Mouse (Mus musculus) kidney, adult 2 months (tissue): ENCODE results near the gene Col13a1. TPM values are rescaled to one million over a fixed set of nuclear protein-coding genes. Genes with fewer than 3 reads are reported as not detected.

Source experiments
- DNase-seq: peaks from one replicate; pipeline ENCODE4 v3.0.0; 2021
- H3K27ac ChIP-seq: fragments of 200-500 bp; 2 replicates; pipeline ENCODE4 v1.5.1; 2012; ENCODE audit warnings: low read depth, low read length, control low read depth, inconsistent platforms; ENCODE audit not compliant: insufficient read depth
- H3K27me3 ChIP-seq: fragments of 200-500 bp; replicated peaks from 2 replicates; pipeline ENCODE4 v1.6.1; 2012; ENCODE audit warnings: mild to moderate bottlenecking, moderate library complexity, low read length, inconsistent platforms; ENCODE audit not compliant: control insufficient read depth, insufficient read depth
- H3K36me3 ChIP-seq: fragments of 200-500 bp; 2 replicates; pipeline ENCODE4 v1.6.1; 2012; ENCODE audit warnings: mild to moderate bottlenecking, moderate library complexity, low read length, inconsistent platforms; ENCODE audit not compliant: control insufficient read depth, insufficient read depth
- H3K4me1 ChIP-seq: fragments of 200-500 bp; 2 replicates; pipeline ENCODE4 v1.6.1; 2011; ENCODE audit warnings: low read length; ENCODE audit not compliant: control insufficient read depth, insufficient read depth
- H3K4me3 ChIP-seq: fragments of 200-500 bp; 2 replicates; pipeline ENCODE4 v1.5.1; 2011; ENCODE audit warnings: mild to moderate bottlenecking, low read depth, low read length, control low read depth; ENCODE audit not compliant: insufficient read depth
- CTCF ChIP-seq: fragments of 200-500 bp; conservative IDR thresholded peaks from 2 replicates; pipeline ENCODE4 v1.5.1; 2011; ENCODE audit warnings: low read depth, mild to moderate bottlenecking, control low read depth, low read length, moderate library complexity, mixed read lengths; ENCODE audit not compliant: insufficient read depth, insufficient read length
- POLR2A ChIP-seq: fragments of 200-500 bp; IDR thresholded peaks from one replicate; pipeline ENCODE4 v1.6.1; 2011; ENCODE audit warnings: low read depth, low read length, control low read depth
- WGBS: fragments of 180-500 bp; shearing (Covaris S2); methylation state at CpG from one replicate; pipeline ENCODE4 v1.1.7; 2018; 5-methylcytosine and 5-hydroxymethylcytosine counted together
- polyA plus RNA-seq: library from polyadenylated mRNA; depleted of rRNA; stranded (reverse); fragments of >200 nt; gene quantifications from 2 replicates; pipeline ENCODE4 v1.2.3, GENCODE M21; 2012

The Col13a1 gene
- polyA plus RNA-seq, 1 experiment, result 0.44 TPM

GRCm38 (mm10) chr10:61965386-61965841 is 13.5 kb downstream of the Col13a1 start:
- Histone ChIP-seq H3K4me3 (no peak overlapping the region), H3K27ac (no peak overlapping the region), H3K4me1 (no peaks in the 10 kb centered on the region), H3K36me3 (no peaks in the 10 kb centered on the region), H3K27me3 (no peaks in the 10 kb centered on the region)
- WGBS, result 20% methylated on average over 7 of the region's 7 CpGs
- no peak for DNase-seq
- no peak for TF ChIP-seq CTCF
- TF ChIP-seq POLR2A, result no peak

- Histone ChIP-seq H3K4me1 (no peaks in the 10 kb centered on the region), H3K4me3 (no peak overlapping the region), H3K27me3 (no peaks in the 10 kb centered on the region), H3K36me3 (no peaks in the 10 kb centered on the region), H3K27ac (peak overlapping the region; percentile 50; the same call in 1 of the 2 replicates)
- DNase-seq, result peak; percentile 82
- 71% methylated on average over 6 of the region's 6 CpGs for WGBS
- no peak for TF ChIP-seq CTCF
- TF ChIP-seq POLR2A, result no peak
Measured at GRCm38 (mm10) chr10:61956718-61957117, 22.2 kb downstream of the Col13a1 start.

- TF ChIP-seq POLR2A (no peak), CTCF (no peak)
- no peak for DNase-seq
- no peaks in the 10 kb centered on the region for H3K4me1 ChIP-seq
- no peak overlapping the region for H3K27ac ChIP-seq
- no peaks in the 10 kb centered on the region for H3K27me3 ChIP-seq
- no peaks in the 10 kb centered on the region for H3K36me3 ChIP-seq
- 85% methylated on average over 5 of the region's 5 CpGs for WGBS
- no peak overlapping the region for H3K4me3 ChIP-seq
Measured at GRCm38 (mm10) chr10:61953916-61954315, 25.0 kb downstream of the Col13a1 start.

- Histone ChIP-seq H3K27me3 (no peaks in the 10 kb centered on the region), H3K27ac (no peak overlapping the region), H3K4me3 (no peak overlapping the region), H3K36me3 (no peaks in the 10 kb centered on the region), H3K4me1 (no peaks in the 10 kb centered on the region)
- WGBS, result 79% methylated on average over 6 of the region's 6 CpGs
- TF ChIP-seq CTCF (no peak), POLR2A (no peak)
- no peak for DNase-seq
Measured at GRCm38 (mm10) chr10:61949542-61949941, 29.4 kb downstream of the Col13a1 start.

- H3K4me3 ChIP-seq, result no peak overlapping the region
- no peak for DNase-seq
- no peaks in the 10 kb centered on the region for H3K27me3 ChIP-seq
- no peaks in the 10 kb centered on the region for H3K36me3 ChIP-seq
- TF ChIP-seq CTCF (no peak), POLR2A (no peak)
- no peak overlapping the region for H3K27ac ChIP-seq
- 82% methylated on average over 2 of the region's 2 CpGs for WGBS
- no peaks in the 10 kb centered on the region for H3K4me1 ChIP-seq
Measured at GRCm38 (mm10) chr10:61944386-61944785, 34.5 kb downstream of the Col13a1 start.

DNA sequence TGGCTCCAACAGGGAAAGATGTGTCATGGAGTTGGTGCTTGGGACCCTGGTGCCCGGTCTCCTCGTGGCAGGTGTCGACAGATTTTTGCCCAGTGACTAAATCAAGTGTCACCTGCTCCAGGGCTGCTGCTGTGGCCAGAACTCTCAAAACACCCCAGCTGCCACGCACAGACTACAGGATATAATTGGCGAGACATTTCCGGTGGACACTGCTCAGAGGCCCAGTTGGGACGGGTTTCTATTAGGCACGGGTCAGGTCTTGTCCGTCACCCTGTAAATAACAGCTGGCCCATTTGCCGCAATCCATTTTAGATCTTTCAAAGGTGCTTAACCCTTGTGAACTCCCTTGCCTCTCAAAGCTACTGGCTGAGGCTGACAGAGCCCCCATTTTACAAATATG is 35.4 kb downstream of the Col13a1 start:
- H3K36me3 ChIP-seq, result no peaks in the 10 kb centered on the region

GRCm38 (mm10) chr10:61942719-61943118 is 36.2 kb downstream of the Col13a1 start:
- Histone ChIP-seq H3K27ac (no peak overlapping the region), H3K4me1 (no peaks in the 10 kb centered on the region), H3K4me3 (no peak overlapping the region), H3K36me3 (no peaks in the 10 kb centered on the region), H3K27me3 (no peaks in the 10 kb centered on the region)
- WGBS, result 75% methylated on average over 2 of the region's 2 CpGs
- no peak for DNase-seq
- TF ChIP-seq POLR2A (no peak), CTCF (no peak)

More for the DNA sequence above, 35.4 kb downstream of the Col13a1 start:
- WGBS, result 43% methylated on average over 10 of the region's 10 CpGs
- Histone ChIP-seq H3K27me3 (no peaks in the 10 kb centered on the region), H3K4me3 (no peak overlapping the region), H3K4me1 (no peaks in the 10 kb centered on the region), H3K27ac (no peak overlapping the region)
- TF ChIP-seq POLR2A (no peak), CTCF (no peak)
- no peak for DNase-seq
